Mouse (Mus musculus) kidney, postnatal 0 days (tissue): Measurements from ENCODE around the gene Alyref2. TPM values are rescaled to one million over a fixed set of nuclear protein-coding genes. Genes with fewer than 3 reads are reported as not detected.

Experiments used
- ATAC-seq: fragments of 200-750 bp; cut with Nextera tagmentation; replicated peaks from 2 replicates; pipeline ENCODE4 v1.8.0; 2017; ENCODE audit warnings: low read depth, moderate number of reproducible peaks, moderate TSS enrichment, moderate library complexity; ENCODE audit not compliant: low FRiP score
- DNase-seq: peaks from one replicate; pipeline ENCODE4 v3.0.0-alpha.2; 2016; ENCODE audit warnings: low spot score
- H3K27ac ChIP-seq: fragments of 300-500 bp; sonication (generic); 2 replicates; pipeline ENCODE4 v1.5.1; 2014; ENCODE audit warnings: mild to moderate bottlenecking
- H3K27me3 ChIP-seq: fragments of 300-500 bp; sonication (generic); 2 replicates; pipeline ENCODE4 v1.6.1; 2014; ENCODE audit warnings: low read length, mixed read lengths; ENCODE audit not compliant: insufficient read depth
- H3K36me3 ChIP-seq: fragments of 300-500 bp; sonication (generic); 2 replicates; pipeline ENCODE4 v1.6.1; 2014; ENCODE audit warnings: low read length, mixed read lengths; ENCODE audit not compliant: insufficient read depth
- H3K4me1 ChIP-seq: fragments of 300-500 bp; sonication (generic); replicated peaks from 2 replicates; pipeline ENCODE4 v1.6.1; 2014; ENCODE audit warnings: antibody characterized with exemption, low read length, mixed read lengths; ENCODE audit not compliant: insufficient read depth
- H3K4me2 ChIP-seq: fragments of 300-500 bp; sonication (generic); 2 replicates; pipeline ENCODE4 v1.6.1; 2014; ENCODE audit warnings: mild to moderate bottlenecking, low read length, moderate library complexity, mixed read lengths
- H3K4me3 ChIP-seq: fragments of 300-500 bp; sonication (generic); replicated peaks from 2 replicates; pipeline ENCODE4 v1.5.1; 2014; ENCODE audit warnings: low read depth, low read length
- H3K9ac ChIP-seq: fragments of 300-500 bp; sonication (generic); 2 replicates; pipeline ENCODE4 v1.6.1; 2014; ENCODE audit warnings: low read depth, low read length
- H3K9me3 ChIP-seq: fragments of 300-500 bp; sonication (generic); replicated peaks from 2 replicates; pipeline ENCODE4 v1.6.1; 2016; ENCODE audit warnings: low read length, inconsistent platforms, mixed read lengths
- CTCF ChIP-seq: IDR thresholded peaks from 2 replicates; pipeline ENCODE4 v1.5.1; 2016; ENCODE audit warnings: antibody characterized with exemption, low read depth, mild to moderate bottlenecking, moderate library complexity
- WGBS: fragments of 180-500 bp; shearing (Covaris S2); extraction: QIAGEN DNeasy Blood & Tissue Kit; methylation state at CpG from one replicate; pipeline ENCODE4 v1.1.7; 2014; 5-methylcytosine and 5-hydroxymethylcytosine counted together
- polyA plus RNA-seq: library from polyadenylated mRNA; unstranded; fragments of >200 nt; fragmentation: Nextera tagmentation; extraction: Ambion mirVana; gene quantifications from 2 replicates; pipeline ENCODE4 v1.2.1, GENCODE M21; 2015

Alyref2 gene
- 14.8 and 14.9 TPM in 2 replicates for polyA plus RNA-seq

- no peaks in the 10 kb centered on the region for H3K36me3 ChIP-seq
- H3K27ac ChIP-seq = peak within 1 kb of the TSS; percentile 97
- peak within 1 kb of the TSS; percentile 56 for H3K4me3 ChIP-seq
- peak; percentile 94 for TF ChIP-seq CTCF
- no peaks in the 10 kb centered on the region for H3K27me3 ChIP-seq
- peak; percentile 87 for ATAC-seq
- H3K9me3 ChIP-seq = no peaks in the 10 kb centered on the region
- DNase-seq = peak; percentile 98
- under 1% methylated on average over 19 of the region's 19 CpGs for WGBS
- H3K9ac ChIP-seq = peak within 1 kb of the TSS; percentile 77
- H3K4me1 ChIP-seq = no peaks in the 10 kb centered on the region
- peak within 1 kb of the TSS; percentile 74 for H3K4me2 ChIP-seq
Measured at GRCm38 (mm10) chr1:171503250-171503591, at the start of gene Alyref2. Gene Alyref2 (plus strand): TSS chr1:171503478.

GRCm38 (mm10) chr1:171454926-171455325 lies 48.4 kb upstream of the Alyref2 start:
- Histone ChIP-seq H3K4me3 (no peak overlapping the region), H3K9ac (no peak overlapping the region), H3K27me3 (no peaks in the 10 kb centered on the region), H3K4me2 (no peak overlapping the region), H3K36me3 (no peaks in the 10 kb centered on the region), H3K27ac (no peak overlapping the region), H3K9me3 (no peaks in the 10 kb centered on the region), H3K4me1 (peaks cover 4% of the 10 kb centered on the region; the same call in 1 of the 2 replicates)
- ATAC-seq = no peak
- TF ChIP-seq CTCF = no peak
- DNase-seq = no peak
- WGBS = 85% methylated on average over 6 of the region's 6 CpGs

- Histone ChIP-seq H3K4me1 (peaks cover 6% of the 10 kb centered on the region; the same call in 1 of the 2 replicates), H3K36me3 (peaks cover 13% of the 10 kb centered on the region), H3K4me3 (no peak overlapping the region), H3K9ac (no peak overlapping the region), H3K27ac (no peak overlapping the region), H3K9me3 (no peaks in the 10 kb centered on the region), H3K27me3 (no peaks in the 10 kb centered on the region), H3K4me2 (no peak overlapping the region)
- no peak for DNase-seq
- 79% methylated on average over 1 of the region's 1 CpGs for WGBS
- no peak for TF ChIP-seq CTCF
- no peak for ATAC-seq
Measured at GRCm38 (mm10) chr1:171457568-171457967, 45.7 kb upstream of the Alyref2 start.

- H3K27ac ChIP-seq = no peak overlapping the region
- H3K27me3 ChIP-seq = no peaks in the 10 kb centered on the region
- no peak overlapping the region for H3K4me2 ChIP-seq
- H3K4me3 ChIP-seq = no peak overlapping the region
- H3K36me3 ChIP-seq = peaks cover 27% of the 10 kb centered on the region
- H3K9me3 ChIP-seq = no peaks in the 10 kb centered on the region
- no peak for TF ChIP-seq CTCF
- 25% methylated on average over 5 of the region's 5 CpGs for WGBS
- no peak overlapping the region for H3K9ac ChIP-seq
- H3K4me1 ChIP-seq = peaks cover 6% of the 10 kb centered on the region; the same call in 1 of the 2 replicates
- DNase-seq (no peak), ATAC-seq (no peak)
Measured at GRCm38 (mm10) chr1:171459791-171460190, 43.5 kb upstream of the Alyref2 start.

GRCm38 (mm10) chr1:171460551-171461503 lies 42.5 kb upstream of the Alyref2 start:
- WGBS = 90% methylated on average over 22 of the region's 22 CpGs
- Histone ChIP-seq H3K36me3 (peaks cover 27% of the 10 kb centered on the region), H3K4me2 (no peak overlapping the region), H3K4me1 (peaks cover 6% of the 10 kb centered on the region; the same call in 1 of the 2 replicates), H3K27ac (no peak overlapping the region), H3K9ac (no peak overlapping the region), H3K9me3 (no peaks in the 10 kb centered on the region), H3K27me3 (no peaks in the 10 kb centered on the region), H3K4me3 (no peak overlapping the region)
- no peak for ATAC-seq
- TF ChIP-seq CTCF = no peak
- DNase-seq = no peak

- WGBS = 84% methylated on average over 3 of the region's 3 CpGs
- Histone ChIP-seq H3K9me3 (no peaks in the 10 kb centered on the region), H3K4me2 (no peak overlapping the region), H3K36me3 (peaks cover 27% of the 10 kb centered on the region), H3K4me3 (no peak overlapping the region), H3K27ac (no peak overlapping the region), H3K4me1 (peaks cover 6% of the 10 kb centered on the region; the same call in 1 of the 2 replicates), H3K27me3 (no peaks in the 10 kb centered on the region), H3K9ac (no peak overlapping the region)
- ATAC-seq = no peak
- no peak for DNase-seq
- TF ChIP-seq CTCF = 0 out of 2 replicates have a peak, but pooled peaks have one; percentile 15
Measured at GRCm38 (mm10) chr1:171463133-171463532, 40.1 kb upstream of the Alyref2 start.
